26 mouse cellular contexts compared by ENCODE assay signal in genomic region chr17:16158119-16158518, GRCm38 (mm10).
DNase-seq lines count a peak whose midpoint lies in the region; ATAC-seq and TF ChIP-seq lines count a peak whose summit lies in the region.
"Had no signal": no experiment of that assay in that cellular context is flagged by ENCODE, and none has a peak within 500 bp of the region (broad histone marks: within the 10 kb centered on the region; RNA-seq: fewer than 3 reads in every experiment).

No protein-coding gene starts in this region.

- no peaks in the 10 kb centered on the region for H3K9me3 ChIP-seq in hindbrain, embryonic 11.5 days (ENCODE audit: control insufficient read depth, low read length)
- H3K9me3 ChIP-seq in hindbrain, postnatal 0 days (ENCODE audit: low read length) = no peaks in the 10 kb centered on the region
- no peaks in the 10 kb centered on the region for H3K9me3 ChIP-seq in neural tube, embryonic 11.5 days (ENCODE audit: control insufficient read depth, low read length)
- no peaks in the 10 kb centered on the region for H3K9me3 ChIP-seq in hindbrain, embryonic 13.5 days
- H3K9me3 ChIP-seq: embryonic facial prominence, embryonic 12.5 days; forebrain, embryonic 10.5 days; heart, embryonic 13.5 days; intestine, embryonic 15.5 days; limb, embryonic 12.5 days; liver, embryonic 12.5 days; midbrain, embryonic 12.5 days had no signal

- H3K36me3 ChIP-seq in hindbrain, embryonic 11.5 days (ENCODE audit: control insufficient read depth, insufficient read depth, low read length) = no peaks in the 10 kb centered on the region
- H3K36me3 ChIP-seq in hindbrain, postnatal 0 days (ENCODE audit: insufficient read depth, low read length) = no peaks in the 10 kb centered on the region
- no peaks in the 10 kb centered on the region for H3K36me3 ChIP-seq in neural tube, embryonic 11.5 days (ENCODE audit: control insufficient read depth, insufficient read depth, low read length)
- no peaks in the 10 kb centered on the region for H3K36me3 ChIP-seq in hindbrain, embryonic 13.5 days
- H3K36me3 ChIP-seq: embryonic facial prominence, embryonic 12.5 days; forebrain, embryonic 10.5 days; heart, embryonic 13.5 days; intestine, embryonic 15.5 days; limb, embryonic 12.5 days; liver, embryonic 12.5 days; midbrain, embryonic 12.5 days had no signal

- H3K4me3 ChIP-seq in hindbrain, embryonic 11.5 days (ENCODE audit: low read depth, low read length) = no peak overlapping the region
- no peak overlapping the region for H3K4me3 ChIP-seq in hindbrain, postnatal 0 days (ENCODE audit: low read length)
- no peak overlapping the region for H3K4me3 ChIP-seq in neural tube, embryonic 11.5 days (ENCODE audit: low read depth, low read length)
- no peak overlapping the region for H3K4me3 ChIP-seq in hindbrain, embryonic 13.5 days
- H3K4me3 ChIP-seq: embryonic facial prominence, embryonic 12.5 days; forebrain, embryonic 10.5 days; heart, embryonic 13.5 days; intestine, embryonic 15.5 days; limb, embryonic 12.5 days; liver, embryonic 12.5 days; midbrain, embryonic 12.5 days had no signal

- 30% methylated on average over 3 of the region's 3 CpGs for WGBS in hindbrain, embryonic 11.5 days
- 40% methylated on average over 3 of the region's 3 CpGs for whole genome bisulfite sequencing in hindbrain, postnatal 0 days
- WGBS in neural tube, embryonic 11.5 days = 41% methylated on average over 3 of the region's 3 CpGs
- 22% methylated on average over 3 of the region's 3 CpGs for WGBS in hindbrain, embryonic 13.5 days

- H3K4me1 ChIP-seq in hindbrain, embryonic 11.5 days (replicated peaks; ENCODE audit: control insufficient read depth, insufficient read depth, low read length) = no peaks in the 10 kb centered on the region
- no peaks in the 10 kb centered on the region for H3K4me1 ChIP-seq in hindbrain, postnatal 0 days (ENCODE audit: insufficient read depth, low read length)
- no peaks in the 10 kb centered on the region for H3K4me1 ChIP-seq in neural tube, embryonic 11.5 days (ENCODE audit: control insufficient read depth, insufficient read depth, low read length)
- peaks cover 12% of the 10 kb centered on the region for H3K4me1 ChIP-seq in hindbrain, embryonic 13.5 days (replicated peaks)
- H3K4me1 ChIP-seq: heart, embryonic 13.5 days; intestine, embryonic 15.5 days; limb, embryonic 12.5 days; liver, embryonic 12.5 days; midbrain, embryonic 12.5 days had no signal

- H3K27ac ChIP-seq in hindbrain, embryonic 11.5 days (ENCODE audit: low read depth, low read length) = no peak overlapping the region; the same call in 1 of the 2 replicates
- no peak overlapping the region for H3K27ac ChIP-seq in hindbrain, postnatal 0 days
- H3K27ac ChIP-seq in neural tube, embryonic 11.5 days (ENCODE audit: low read depth, low read length) = 0 out of 2 replicates have a peak overlapping the region, but pooled peaks have one; percentile 44
- peak overlapping the region; percentile 40 for H3K27ac ChIP-seq in hindbrain, embryonic 13.5 days
- H3K27ac ChIP-seq: embryonic facial prominence, embryonic 12.5 days; forebrain, embryonic 10.5 days; heart, embryonic 13.5 days; intestine, embryonic 15.5 days; limb, embryonic 12.5 days; liver, embryonic 12.5 days; midbrain, embryonic 12.5 days had no signal

- TF ChIP-seq CTCF in hindbrain, postnatal 0 days (IDR thresholded peaks at IDR 0.05; ENCODE audit: low read depth) = no peak

- DNase-seq in hindbrain, embryonic 11.5 days (ENCODE audit: low spot score) = no peak
- DNase-seq in hindbrain, postnatal 0 days (ENCODE audit: low spot score) = no peak
- DNase-seq in neural tube, embryonic 11.5 days (ENCODE audit: low spot score) = no peak
- DNase-seq in neural tube, embryonic 10.5 days (ENCODE audit: extremely low spot score, low spot score) = no peak
- DNase-seq in gastrocnemius, postnatal 10 days = no peak
- DNase-seq: adrenal gland, adult 2 months; adrenal gland, postnatal 36 days; B cell, adult 2 months; cerebellum, adult 18-20 months; cerebellum, postnatal 10 days; forebrain, postnatal 0 days; kidney, adult 9 months; kidney, postnatal 14 days; liver, postnatal 0 days; lung, postnatal 36 days; right cerebral cortex, postnatal 4 days; thymus, postnatal 4 days had no signal

- H3K9ac ChIP-seq in hindbrain, embryonic 11.5 days (ENCODE audit: low read depth, low read length) = no peak overlapping the region
- H3K9ac ChIP-seq in hindbrain, postnatal 0 days (replicated peaks; ENCODE audit: low read length) = no peak overlapping the region
- no peak overlapping the region for H3K9ac ChIP-seq in neural tube, embryonic 11.5 days (ENCODE audit: low read length)
- no peak overlapping the region for H3K9ac ChIP-seq in hindbrain, embryonic 13.5 days
- H3K9ac ChIP-seq: embryonic facial prominence, embryonic 12.5 days; forebrain, postnatal 0 days; heart, embryonic 13.5 days; intestine, embryonic 15.5 days; limb, embryonic 12.5 days; liver, embryonic 12.5 days; liver, postnatal 0 days; midbrain, embryonic 12.5 days had no signal

- ATAC-seq in hindbrain, embryonic 11.5 days (ENCODE audit: low FRiP score) = peak; percentile 66
- ATAC-seq in hindbrain, postnatal 0 days = no peak
- no peak for ATAC-seq in neural tube, embryonic 11.5 days (ENCODE audit: insufficient read depth, low FRiP score, low TSS enrichment)
- peak; percentile 56; the same call in 1 of the 2 replicates for ATAC-seq in hindbrain, embryonic 13.5 days (ENCODE audit: low FRiP score)
- ATAC-seq: activated CD4-positive, CD25-positive, alpha-beta regulatory T cell, adult 4 months; forebrain, postnatal 0 days; liver, embryonic 12.5 days; liver, postnatal 0 days had no signal

- no peaks in the 10 kb centered on the region for H3K27me3 ChIP-seq in hindbrain, embryonic 11.5 days (ENCODE audit: control insufficient read depth, insufficient read depth, low read length)
- H3K27me3 ChIP-seq in hindbrain, postnatal 0 days (ENCODE audit: insufficient read depth, low read length) = no peaks in the 10 kb centered on the region
- H3K27me3 ChIP-seq in neural tube, embryonic 11.5 days (ENCODE audit: control insufficient read depth, insufficient read depth, low read length) = no peaks in the 10 kb centered on the region
- H3K27me3 ChIP-seq in hindbrain, embryonic 13.5 days = no peaks in the 10 kb centered on the region
- H3K27me3 ChIP-seq: embryonic facial prominence, embryonic 12.5 days; heart, embryonic 13.5 days; intestine, embryonic 15.5 days; limb, embryonic 12.5 days; liver, embryonic 12.5 days; midbrain, embryonic 12.5 days had no signal

- no peak overlapping the region for H3K4me2 ChIP-seq in hindbrain, embryonic 11.5 days (replicated peaks; ENCODE audit: low read depth, low read length)
- no peak overlapping the region for H3K4me2 ChIP-seq in hindbrain, postnatal 0 days (ENCODE audit: low read depth, low read length)
- H3K4me2 ChIP-seq in neural tube, embryonic 11.5 days (ENCODE audit: low read depth) = no peak overlapping the region
- H3K4me2 ChIP-seq in hindbrain, embryonic 13.5 days = no peak overlapping the region
- H3K4me2 ChIP-seq: embryonic facial prominence, embryonic 12.5 days; heart, embryonic 13.5 days; intestine, embryonic 15.5 days; limb, embryonic 12.5 days; liver, embryonic 12.5 days; midbrain, embryonic 12.5 days had no signal

Comparison
In these comparisons a context has a peak if more than half of its experiments do, and no peak if none do; other contexts are left out.
1. ATAC-seq: peak in hindbrain, embryonic 11.5 days (single experiment) and hindbrain, embryonic 13.5 days (single experiment); none in hindbrain, postnatal 0 days (single experiment) and neural tube, embryonic 11.5 days (single experiment).
2. H3K27ac ChIP-seq: peak in neural tube, embryonic 11.5 days (single experiment) and hindbrain, embryonic 13.5 days (single experiment); none in hindbrain, embryonic 11.5 days (single experiment) and hindbrain, postnatal 0 days (single experiment).